Mouse (Mus musculus): Measurements from ENCODE around the gene Gm11084. TPM values are rescaled to one million over a fixed set of nuclear protein-coding genes. Genes with fewer than 3 reads are reported as not detected.
"Not testable (repeated sequence)": the region's sequence is repeated elsewhere in the genome, so short reads cannot be mapped to it uniquely, and the experiment has no call there.

Gene Gm11084
- not detected in 2 replicates for polyA plus RNA-seq (2012; rRNA removed)

- DNase-seq (ENCODE audit: extremely low spot score in 1 of 2, low spot score in 1 of 2) = no peak
These were observed at the start of gene Gm11084 for GRCm38 (mm10) chr2:72986616-72987015. Gene Gm11084 (minus strand): TSS chr2:72986716.

DNA sequence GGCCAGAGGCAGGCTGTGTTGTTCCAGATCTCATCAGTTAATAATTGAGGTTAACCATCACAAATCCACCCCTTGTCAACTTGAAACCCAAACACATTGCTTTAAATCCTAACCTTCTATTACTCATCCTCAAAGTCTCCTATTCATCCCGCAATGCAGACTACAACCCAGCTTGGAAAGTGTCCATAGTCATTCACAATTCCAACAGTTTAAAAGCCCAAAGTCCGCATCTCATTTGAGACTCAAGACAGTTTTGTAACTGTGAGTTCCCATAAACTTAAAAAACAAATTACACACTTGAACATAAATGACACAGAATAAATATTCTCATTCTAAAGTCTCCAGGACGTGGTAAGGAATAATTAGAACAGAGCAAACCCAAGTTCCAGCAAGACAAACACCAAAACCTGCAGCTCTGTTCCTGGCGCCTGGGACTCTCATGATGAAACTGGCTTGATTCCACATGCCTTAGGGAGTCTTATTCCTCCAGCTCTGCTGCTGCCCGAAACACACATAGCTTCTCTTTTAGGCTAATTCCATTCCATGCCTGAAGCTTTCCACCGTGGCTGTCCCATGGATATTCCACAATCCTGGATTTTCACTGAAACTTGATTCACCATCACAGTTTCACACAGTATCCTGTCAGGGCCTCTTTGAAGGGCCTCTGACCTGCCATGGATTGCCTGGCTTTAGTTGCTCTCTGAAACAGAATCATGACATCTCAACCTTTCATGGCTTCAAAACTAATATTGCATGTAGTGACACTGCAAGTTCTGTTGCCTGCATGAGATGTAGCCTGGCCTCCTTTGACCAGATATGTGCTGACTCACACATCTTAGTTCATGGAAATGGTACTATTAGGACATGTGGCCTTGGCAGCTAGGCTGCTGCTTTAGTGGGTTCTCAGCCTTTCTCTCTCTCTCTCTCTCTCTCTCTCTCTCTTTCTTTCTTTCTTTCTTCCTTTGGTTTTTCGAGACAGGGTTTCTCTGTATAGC, 44.8 kb upstream of the Gm11084 start:
- DNase-seq (ENCODE audit: extremely low spot score in 1 of 2, low spot score in 1 of 2) = no peak

DNA sequence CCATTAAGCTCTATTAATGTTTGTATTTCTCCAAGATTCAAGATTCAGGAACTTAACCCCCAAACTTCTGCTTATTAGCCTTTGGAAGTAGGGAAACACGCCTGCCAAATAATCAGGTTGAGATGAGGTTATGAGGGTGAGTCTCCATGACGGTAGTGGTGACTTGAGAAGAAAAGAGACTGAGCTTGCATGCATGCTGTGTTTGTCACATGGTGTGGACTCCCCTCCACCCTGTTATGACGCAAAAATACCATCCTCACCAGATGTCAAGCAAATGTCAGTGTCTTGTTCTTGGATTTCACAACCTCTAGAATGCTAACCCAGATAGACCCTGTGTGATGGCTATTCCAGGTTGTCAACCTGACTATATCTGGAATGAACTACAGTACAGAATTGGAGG, 43.3 kb upstream of the Gm11084 start:
- DNase-seq (ENCODE audit: extremely low spot score in 1 of 2, low spot score in 1 of 2) = no peak

DNA sequence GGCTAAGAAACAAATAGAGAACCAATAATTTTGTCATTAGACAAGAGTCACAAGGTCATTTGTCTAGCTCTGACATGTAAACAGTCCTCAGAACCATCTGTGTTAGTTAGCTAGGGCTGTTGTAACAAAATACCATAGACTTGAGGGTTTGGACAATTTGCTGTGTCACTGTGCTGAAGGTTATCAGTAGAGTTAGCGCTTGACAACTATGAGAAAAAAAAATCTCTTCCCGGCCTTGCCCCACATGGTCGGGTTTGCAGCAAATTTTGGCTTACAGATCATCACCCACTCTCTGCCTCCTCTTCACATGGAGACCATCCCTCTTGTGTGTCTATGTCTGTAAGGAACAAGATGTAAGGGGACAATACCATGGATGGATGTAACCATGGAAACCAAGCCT, 41.5 kb upstream of the Gm11084 start:
- DNase-seq (ENCODE audit: extremely low spot score in 1 of 2, low spot score in 1 of 2) = no peak

GRCm38 (mm10) chr2:73027126-73027525, 40.6 kb upstream of the Gm11084 start:
- DNase-seq (ENCODE audit: extremely low spot score in 1 of 2, low spot score in 1 of 2) = no peak

DNA sequence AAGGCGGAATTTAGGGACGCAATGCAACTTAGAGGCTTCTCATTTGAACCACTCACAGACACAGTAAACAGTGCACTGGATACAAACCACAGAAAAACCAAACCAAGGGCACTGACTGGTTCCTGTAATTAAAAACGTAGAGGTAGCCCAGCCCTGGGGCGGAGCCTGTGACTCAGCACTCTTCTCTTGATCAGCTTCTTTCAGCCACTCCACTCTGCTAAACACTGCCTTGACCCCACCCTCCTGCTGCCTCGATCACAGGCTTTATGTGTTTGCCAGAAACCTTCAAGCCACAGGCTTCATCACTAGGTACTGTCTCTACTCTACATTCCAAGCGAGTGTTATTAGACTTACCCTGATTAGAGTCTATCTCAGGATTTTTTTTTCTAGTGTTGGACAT, 37.3 kb upstream of the Gm11084 start:
- no peak for DNase-seq (ENCODE audit: extremely low spot score in 1 of 2, low spot score in 1 of 2)

GRCm38 (mm10) chr2:73021046-73021445, 34.5 kb upstream of the Gm11084 start:
- DNase-seq (ENCODE audit: extremely low spot score in 1 of 2, low spot score in 1 of 2) = no peak

DNA sequence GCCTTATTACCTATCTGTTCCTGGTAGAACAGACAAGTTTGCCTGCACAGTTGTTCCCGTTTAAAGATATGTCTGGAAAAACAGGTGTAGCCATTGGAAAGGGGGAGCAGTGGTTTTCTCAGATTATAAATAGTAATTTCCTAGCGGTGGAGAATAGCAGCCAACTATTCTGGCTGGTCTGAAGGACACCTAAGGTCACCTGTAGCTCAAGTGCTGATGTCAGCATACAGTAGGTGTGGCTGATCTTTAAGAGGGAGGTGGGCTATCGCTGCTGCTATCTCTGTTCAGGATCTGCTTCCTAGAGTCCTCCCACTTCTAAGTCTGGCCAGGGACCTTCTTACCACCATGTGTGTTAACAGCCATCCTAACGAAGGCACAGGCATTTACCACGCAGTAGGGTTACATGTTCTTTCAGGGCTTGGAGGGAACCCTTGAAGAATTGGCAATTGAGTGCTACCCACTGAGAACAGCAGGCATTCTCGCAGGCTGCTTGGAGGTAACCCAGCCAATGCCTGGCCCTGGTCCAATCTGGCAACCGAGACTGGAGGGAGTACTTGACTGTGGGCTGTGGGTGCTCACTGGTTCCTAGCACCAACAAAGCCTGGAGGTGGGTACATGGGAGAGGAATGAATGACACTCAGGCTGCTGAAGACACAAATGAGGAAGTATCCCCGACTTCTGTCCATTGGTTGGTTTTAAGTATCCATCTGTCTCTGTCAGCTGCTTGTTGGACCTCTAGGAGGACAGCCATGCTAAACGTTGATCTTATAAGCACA, 33.0 kb upstream of the Gm11084 start:
- DNase-seq (ENCODE audit: extremely low spot score in 1 of 2, low spot score in 1 of 2) = peak; percentile 31 to 83

DNA sequence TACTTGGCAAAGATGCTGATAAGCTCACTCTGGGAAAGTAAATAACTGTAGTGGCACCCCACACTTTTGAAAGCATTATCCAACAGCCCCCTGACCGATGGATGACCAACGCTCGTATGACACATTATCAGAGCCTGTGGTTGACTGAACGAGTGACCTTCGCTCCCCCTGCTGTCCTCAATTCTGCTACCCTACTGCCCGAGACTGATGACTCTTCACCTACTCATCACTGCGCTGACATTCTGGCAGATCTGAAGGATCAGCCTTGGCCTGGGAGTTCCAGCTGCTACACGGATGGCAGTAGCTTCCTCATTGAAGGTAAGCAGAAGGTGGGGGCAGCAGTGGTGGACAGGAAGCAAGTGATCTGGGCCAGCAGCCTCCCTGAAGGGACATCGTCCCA, 27.5 kb upstream of the Gm11084 start:
- not testable (repeated sequence) for DNase-seq (ENCODE audit: extremely low spot score in 1 of 2, low spot score in 1 of 2)

- DNase-seq (ENCODE audit: extremely low spot score in 1 of 2, low spot score in 1 of 2) = no peak
These were observed 26.1 kb upstream of the Gm11084 start for GRCm38 (mm10) chr2:73012636-73013035.

GRCm38 (mm10) chr2:73007472-73007871, 21.0 kb upstream of the Gm11084 start:
- DNase-seq (ENCODE audit: extremely low spot score in 1 of 2, low spot score in 1 of 2) = no peak

DNA sequence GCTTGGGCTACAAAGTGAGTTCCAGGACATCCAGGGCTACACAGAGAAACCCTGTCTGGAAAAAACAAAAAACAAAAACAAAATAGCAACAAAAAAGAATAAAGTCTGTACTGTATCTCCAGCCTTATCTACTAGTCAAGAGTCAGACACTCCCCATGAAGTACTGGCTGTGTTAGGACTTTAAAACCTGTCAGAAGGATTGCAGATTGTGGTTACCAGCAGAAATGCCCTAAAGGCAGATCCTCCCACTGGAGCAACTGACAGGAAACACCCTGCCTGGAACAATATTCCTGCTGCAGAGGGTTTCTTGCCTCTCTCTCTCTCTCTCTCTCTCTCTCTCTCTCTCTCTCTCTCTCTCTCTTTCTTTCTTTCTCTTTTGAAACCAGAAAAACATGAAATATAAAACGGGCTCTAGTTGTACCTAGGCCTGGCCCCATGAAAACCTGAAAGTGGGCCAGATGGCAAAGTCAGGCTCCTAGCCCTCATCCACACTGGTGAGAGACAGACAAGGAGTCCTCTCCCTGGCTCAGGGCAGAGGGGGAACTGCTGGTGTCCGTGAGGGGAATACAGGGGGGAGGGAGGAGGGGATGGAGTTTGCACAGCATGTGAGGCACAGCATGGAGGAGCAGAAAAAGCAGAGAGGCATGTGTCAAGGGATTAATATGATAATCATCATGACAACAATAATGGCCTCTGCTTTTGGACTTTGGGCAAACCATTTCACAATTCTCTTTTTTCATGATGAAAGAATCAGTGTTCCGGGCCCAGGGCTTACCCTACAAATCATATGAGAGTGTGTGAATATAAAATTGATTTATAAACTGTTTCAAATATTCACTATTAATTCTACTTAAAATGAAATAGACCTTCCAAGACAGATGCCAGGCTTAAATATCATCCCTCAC, 19.3 kb upstream of the Gm11084 start:
- DNase-seq (ENCODE audit: extremely low spot score in 1 of 2, low spot score in 1 of 2) = no peak

DNA sequence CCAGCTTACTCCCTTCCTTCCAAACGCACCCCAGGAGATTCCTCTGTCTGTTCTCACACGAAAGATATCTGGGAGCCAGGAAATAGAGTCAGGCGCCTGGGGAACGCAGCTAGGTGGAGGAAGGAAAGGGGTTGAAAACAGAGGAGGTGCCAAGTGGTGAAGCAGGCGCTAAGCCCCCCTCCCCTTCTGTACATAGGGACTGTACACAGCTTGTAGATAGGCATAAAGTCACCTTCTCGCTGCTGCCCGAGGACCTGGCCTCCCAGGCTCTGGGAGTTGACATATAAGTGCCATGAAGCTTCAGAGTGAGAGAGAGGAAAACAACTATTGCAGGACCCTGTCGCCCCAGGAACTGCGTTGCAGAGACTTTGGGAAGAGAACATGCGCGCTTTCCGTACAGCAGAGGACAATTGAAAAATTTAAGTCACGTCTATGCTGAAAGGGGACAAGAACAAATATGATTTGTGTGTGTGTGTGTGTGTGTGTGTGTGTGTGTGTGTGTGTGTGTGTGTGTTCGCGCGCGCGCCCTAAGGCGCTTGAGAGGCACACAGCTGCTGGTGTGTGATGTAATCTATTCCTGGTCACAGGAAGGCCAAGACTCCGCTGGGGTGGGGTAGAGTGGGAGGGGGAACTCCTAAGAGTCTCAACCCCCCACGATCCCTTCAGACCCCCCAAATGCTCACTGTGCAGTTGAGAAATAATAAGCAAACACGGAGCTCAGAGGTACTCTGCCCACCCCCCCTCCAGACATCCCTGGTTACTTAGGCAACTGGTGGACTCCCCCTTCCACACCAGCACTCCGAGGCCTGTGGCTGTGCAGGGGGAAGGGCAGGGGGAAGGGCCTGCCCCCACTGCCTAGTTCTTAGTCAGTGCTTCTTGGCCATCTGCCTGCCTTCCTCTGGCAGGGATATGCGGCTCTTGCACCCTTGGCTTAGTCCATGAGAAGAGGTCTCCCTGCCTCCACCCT, 17.5 kb upstream of the Gm11084 start:
- DNase-seq (ENCODE audit: extremely low spot score in 1 of 2, low spot score in 1 of 2) = peak; percentile 17 to 53

DNA sequence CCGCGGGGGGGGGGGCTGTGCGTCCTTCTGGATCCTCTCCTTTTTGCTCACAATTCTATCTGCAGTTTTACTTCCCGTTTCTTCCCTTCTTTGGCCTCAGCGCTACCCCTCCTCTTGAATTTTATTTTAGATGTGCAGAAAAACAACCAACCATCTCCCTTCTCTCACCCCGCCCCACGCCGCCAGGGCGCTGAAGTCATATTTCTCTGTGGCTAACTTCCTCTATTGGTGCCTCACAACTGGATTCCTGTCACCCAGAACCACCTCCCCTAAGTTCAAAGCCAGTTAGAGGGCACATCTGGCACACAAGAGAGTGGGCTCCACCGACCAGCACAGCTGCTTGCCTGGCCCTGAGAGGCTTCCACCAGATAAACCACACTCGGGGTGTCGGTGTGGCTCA, 16.5 kb upstream of the Gm11084 start:
- DNase-seq (ENCODE audit: extremely low spot score in 1 of 2, low spot score in 1 of 2) = no peak

- DNase-seq (ENCODE audit: extremely low spot score in 1 of 2, low spot score in 1 of 2) = no peak
These were observed 15.9 kb upstream of the Gm11084 start for GRCm38 (mm10) chr2:73002451-73002850.

DNA sequence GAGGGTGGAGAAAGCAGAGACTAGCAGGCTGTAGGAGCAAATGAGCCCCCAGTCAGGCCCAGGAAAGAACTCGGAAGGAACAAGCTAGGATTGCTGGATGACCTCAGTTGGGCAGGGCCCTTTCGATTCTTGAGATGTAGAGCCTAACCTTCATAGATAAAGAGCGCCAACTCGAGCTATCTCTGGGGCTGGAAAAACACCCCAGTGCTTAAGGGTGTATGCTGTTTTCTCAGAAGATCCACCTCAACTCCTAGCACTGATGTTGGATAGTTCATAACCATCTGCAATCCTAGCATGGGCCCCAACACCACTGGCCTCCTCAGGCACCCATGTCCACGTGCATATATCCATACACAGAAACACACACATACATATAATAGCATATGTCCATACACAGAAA, 15.5 kb upstream of the Gm11084 start:
- DNase-seq (ENCODE audit: extremely low spot score in 1 of 2, low spot score in 1 of 2) = no peak

DNA sequence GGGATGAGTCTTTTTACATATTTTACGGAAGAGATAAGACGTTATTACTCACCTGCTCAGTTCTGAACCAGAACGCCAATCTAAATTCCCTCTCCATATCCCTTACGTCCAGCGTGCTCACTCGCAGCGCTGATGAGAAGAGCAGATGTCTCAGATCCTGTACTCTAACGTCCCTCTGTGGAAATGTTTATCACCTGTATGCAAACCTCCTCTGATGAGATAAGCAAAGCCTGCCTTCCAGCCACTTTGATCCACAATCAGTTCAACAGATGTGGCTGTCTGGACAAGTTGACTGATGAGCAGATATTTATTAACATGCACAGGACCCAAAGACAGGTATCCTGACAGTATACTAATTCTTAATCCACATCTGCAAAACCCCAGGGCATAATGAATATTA, 13.7 kb upstream of the Gm11084 start:
- DNase-seq (ENCODE audit: extremely low spot score in 1 of 2, low spot score in 1 of 2) = no peak

- no peak for DNase-seq (ENCODE audit: extremely low spot score in 1 of 2, low spot score in 1 of 2)
These were observed 11.1 kb upstream of the Gm11084 start for GRCm38 (mm10) chr2:72997586-72997985.

- no peak for DNase-seq (ENCODE audit: extremely low spot score in 1 of 2, low spot score in 1 of 2)
These were observed 10.4 kb upstream of the Gm11084 start for GRCm38 (mm10) chr2:72996808-72997378.

All from frontal cortex, adult 2 months (tissue).